ENCODE assay signal across 17 mouse cellular contexts in genomic region chr11:88847281-88848006, GRCm38 (mm10). TPM values are rescaled to one million over a fixed set of nuclear protein-coding genes. Genes with fewer than 3 reads are reported as not detected.
DNase-seq lines count a peak whose midpoint lies in the region; ATAC-seq and TF ChIP-seq lines count a peak whose summit lies in the region.
"Had no signal": no experiment of that assay in that cellular context is flagged by ENCODE, and none has a peak within 500 bp of the region (broad histone marks: within the 10 kb centered on the region; RNA-seq: fewer than 3 reads in every experiment).

No protein-coding gene starts in this region.

- no peaks in the 10 kb centered on the region for H3K27me3 ChIP-seq in heart, postnatal 0 days (ENCODE audit: control insufficient read depth, insufficient read depth, low read length)
- H3K27me3 ChIP-seq in limb, embryonic 10.5 days (ENCODE audit: low read depth, poor library complexity, severe bottlenecking) = no peaks in the 10 kb centered on the region
- H3K27me3 ChIP-seq in hindbrain, embryonic 13.5 days = no peaks in the 10 kb centered on the region
- H3K27me3 ChIP-seq: intestine, embryonic 15.5 days had no signal

- no peak overlapping the region for H3K4me3 ChIP-seq in heart, postnatal 0 days (ENCODE audit: low read depth, low read length)
- H3K4me3 ChIP-seq in limb, embryonic 10.5 days = no peak overlapping the region
- no peak overlapping the region for H3K4me3 ChIP-seq in hindbrain, embryonic 13.5 days
- H3K4me3 ChIP-seq: intestine, embryonic 15.5 days; layer of hippocampus, adult 2 months had no signal

- peaks cover 25% of the 10 kb centered on the region for H3K36me3 ChIP-seq in heart, postnatal 0 days (replicated peaks; ENCODE audit: control insufficient read depth, insufficient read depth, low read length)
- peaks cover 36% of the 10 kb centered on the region for H3K36me3 ChIP-seq in limb, embryonic 10.5 days
- H3K36me3 ChIP-seq in hindbrain, embryonic 13.5 days = peaks cover 25% of the 10 kb centered on the region

- H3K27ac ChIP-seq in heart, postnatal 0 days (ENCODE audit: low read depth) = peak overlapping the region; percentile 92
- H3K27ac ChIP-seq in limb, embryonic 10.5 days = peak overlapping the region; percentile 73
- H3K27ac ChIP-seq in hindbrain, embryonic 13.5 days = no peak overlapping the region
- H3K27ac ChIP-seq: intestine, embryonic 15.5 days; layer of hippocampus, adult 2 months had no signal

- no peak overlapping the region for H3K4me2 ChIP-seq in heart, postnatal 0 days (ENCODE audit: low read depth, low read length)
- H3K4me2 ChIP-seq in hindbrain, embryonic 13.5 days = no peak overlapping the region
- H3K4me2 ChIP-seq: intestine, embryonic 15.5 days; midbrain, embryonic 11.5 days had no signal

- H3K9ac ChIP-seq in heart, postnatal 0 days (replicated peaks; ENCODE audit: low read depth, low read length) = no peak overlapping the region
- H3K9ac ChIP-seq in hindbrain, embryonic 13.5 days = no peak overlapping the region
- H3K9ac ChIP-seq: intestine, embryonic 15.5 days had no signal

- WGBS in heart, postnatal 0 days = 68% methylated on average over 8 of the region's 8 CpGs
- 74% methylated on average over 8 of the region's 8 CpGs for WGBS in limb, embryonic 10.5 days
- 82% methylated on average over 8 of the region's 8 CpGs for WGBS in hindbrain, embryonic 13.5 days

- no peak for DNase-seq in heart, postnatal 0 days (ENCODE audit: low spot score)
- no peak for DNase-seq in heart, adult 9 months (ENCODE audit: low spot score in 2 of 2)
- DNase-seq in ovary, adult 18-20 months (ENCODE audit: low spot score) = peak; percentile 67
- DNase-seq in ovary, postnatal 36 days (ENCODE audit: low spot score) = no peak
- DNase-seq in adrenal gland, postnatal 10 days = peak; percentile 80
- no peak for DNase-seq in limb, embryonic 10.5 days (ENCODE audit: low spot score)
- DNase-seq in cerebellum, postnatal 4 days (ENCODE audit: low spot score in 2 of 2) = no peak
- DNase-seq: cerebellum, adult 9-10 months; gastrocnemius, postnatal 25 days; lung, postnatal 36 days; right cerebral cortex, adult 18-20 months had no signal

- peaks cover 35% of the 10 kb centered on the region for H3K4me1 ChIP-seq in heart, postnatal 0 days (ENCODE audit: control insufficient read depth, insufficient read depth)
- H3K4me1 ChIP-seq in limb, embryonic 10.5 days = peaks cover 32% of the 10 kb centered on the region
- peaks cover 24% of the 10 kb centered on the region for H3K4me1 ChIP-seq in hindbrain, embryonic 13.5 days (replicated peaks)

- H3K9me3 ChIP-seq in heart, postnatal 0 days (replicated peaks; ENCODE audit: control insufficient read depth, low read length) = no peaks in the 10 kb centered on the region
- H3K9me3 ChIP-seq in limb, embryonic 10.5 days (replicated peaks) = no peaks in the 10 kb centered on the region
- H3K9me3 ChIP-seq in hindbrain, embryonic 13.5 days = no peaks in the 10 kb centered on the region
- H3K9me3 ChIP-seq: intestine, embryonic 15.5 days had no signal

- TF ChIP-seq EP300 in heart, postnatal 0 days (IDR thresholded peaks at IDR 0.05; ENCODE audit: low read depth) = no peak

- ATAC-seq in heart, postnatal 0 days (ENCODE audit: insufficient read depth, low read depth) = no peak
- no peak for ATAC-seq in hindbrain, embryonic 13.5 days (ENCODE audit: low FRiP score)
- ATAC-seq: activated CD4-positive, CD25-positive, alpha-beta regulatory T cell, adult 4 months had no signal

- no peak for TF ChIP-seq CTCF in heart, postnatal 0 days (IDR thresholded peaks at IDR 0.05; ENCODE audit: low read depth)

RNA-seq across cellular contexts. Expression of gene Akap1, which starts 16.9 kb away (rescaled TPM):
- 125 and 144 TPM in 2 replicates for total RNA-seq in heart, postnatal 0 days (2014; rRNA removed; ENCODE audit: low replicate concordance)
- polyA plus RNA-seq in heart, postnatal 0 days (2015; fragmentation: Nextera tagmentation; extraction: Ambion mirVana) = 51.4 and 54.0 TPM in 2 replicates
- total RNA-seq in adrenal gland, postnatal 10 days (2021) = 100 to 1,000 TPM; 136 to 196 TPM
- 16.8 and 17.4 TPM in 2 replicates for polyA plus RNA-seq in limb, embryonic 10.5 days (2016; fragmentation: Nextera tagmentation; extraction: Ambion mirVana)
- polyA plus RNA-seq in hindbrain, embryonic 13.5 days (2015; fragmentation: Nextera tagmentation; extraction: Ambion mirVana) = 26.9 and 28.6 TPM in 2 replicates
- total RNA-seq: neutrophil, adult 5-6 weeks had no signal

Comparison
In these comparisons a context has a peak if more than half of its experiments do, and no peak if none do; other contexts are left out.
1. DNase-seq: peak in ovary, adult 18-20 months (single experiment) and adrenal gland, postnatal 10 days (single experiment); none in heart, postnatal 0 days (single experiment), heart, adult 9 months (0 of 2), ovary, postnatal 36 days (single experiment), limb, embryonic 10.5 days (single experiment) and cerebellum, postnatal 4 days (0 of 2).